Mouse (Mus musculus) ovary, postnatal 10 days (tissue): ENCODE results near the gene Ppp4c.
A peak's percentile ranks its signal among the peaks of the same experiment; 100 is the strongest.

Experiments
- DNase-seq: peaks from one replicate; pipeline ENCODE4 v3.0.0; 2022; ENCODE audit warnings: low spot score

Ppp4c gene

GRCm38 (mm10) chr7:126791851-126792720, at the start of gene Ppp4c:
Ppp4c (minus strand) TSS chr7:126792496.
- DNase-seq, result peak; percentile 83

DNA sequence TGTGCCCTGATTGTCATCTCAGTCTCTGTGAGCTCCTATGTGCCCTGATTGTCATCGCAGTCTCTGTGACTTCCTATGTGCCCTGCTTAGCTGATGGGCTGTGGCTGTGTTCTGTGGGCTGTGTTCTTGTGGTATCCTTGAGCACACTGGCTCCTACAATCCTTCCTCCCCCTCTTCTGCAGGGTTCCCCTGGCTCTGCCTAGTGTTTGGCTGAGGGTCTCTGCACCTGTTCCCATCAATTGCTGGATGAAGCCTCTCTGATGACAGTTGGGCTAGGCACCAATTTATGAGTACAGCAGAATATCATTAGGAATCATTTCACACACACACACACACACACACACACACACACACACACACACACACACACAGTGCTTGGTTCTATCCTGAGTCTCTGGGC, 41.0 kb upstream of the Ppp4c start:
- DNase-seq, result no peak

- DNase-seq, result no peak
These were observed 39.8 kb upstream of the Ppp4c start for GRCm38 (mm10) chr7:126832036-126832598.

GRCm38 (mm10) chr7:126831539-126831938, 39.2 kb upstream of the Ppp4c start, which contains the start of gene 4930451I11Rik:
4930451I11Rik (minus strand) TSS chr7:126831639.
- DNase-seq, result no peak

DNA sequence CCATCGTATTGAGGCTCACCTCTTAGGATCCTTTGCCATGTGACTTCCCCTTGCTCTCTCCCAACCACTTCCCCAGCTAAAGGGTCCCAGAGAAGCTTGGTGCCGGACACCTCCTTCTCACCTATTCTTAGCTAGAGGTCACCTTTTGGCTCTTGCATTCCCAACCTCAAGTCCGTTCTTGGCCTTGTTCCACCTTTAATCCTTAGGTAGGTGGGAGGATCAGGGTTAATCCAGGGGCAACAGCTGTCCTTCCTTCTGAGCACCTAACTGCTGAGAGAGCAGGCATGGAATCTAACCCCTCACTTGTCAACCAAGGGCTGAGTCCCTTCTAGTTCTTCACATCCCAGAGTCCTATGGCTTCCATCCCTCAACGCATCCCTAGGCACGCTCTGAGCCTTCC, 33.7 kb upstream of the Ppp4c start:
- no peak for DNase-seq

GRCm38 (mm10) chr7:126825403-126825802, 33.1 kb upstream of the Ppp4c start:
- DNase-seq, result no peak

- DNase-seq, result no peak
These were observed 31.6 kb upstream of the Ppp4c start for GRCm38 (mm10) chr7:126823940-126824339.

GRCm38 (mm10) chr7:126823202-126823711, 31.0 kb upstream of the Ppp4c start:
- no peak for DNase-seq

DNA sequence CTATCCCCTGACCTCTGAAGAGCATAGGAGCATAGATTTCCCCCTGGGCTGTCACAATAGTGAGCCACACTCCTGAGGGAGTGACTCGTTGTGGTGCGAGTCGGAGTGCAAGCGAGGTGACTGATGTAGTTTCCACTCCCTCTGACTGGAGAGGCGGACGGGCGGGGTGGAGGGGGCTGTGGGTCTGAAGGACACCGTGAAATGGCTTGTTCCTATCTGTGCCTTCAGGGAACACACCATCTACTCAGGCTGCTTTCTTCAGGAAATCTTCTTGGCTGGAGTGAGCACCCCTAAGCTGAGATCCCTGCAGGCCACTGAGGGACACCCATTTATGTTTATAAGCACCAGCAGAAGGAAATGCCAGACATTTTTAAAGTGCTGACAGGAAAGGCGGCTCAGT, 30.4 kb upstream of the Ppp4c start:
- no peak for DNase-seq

DNA sequence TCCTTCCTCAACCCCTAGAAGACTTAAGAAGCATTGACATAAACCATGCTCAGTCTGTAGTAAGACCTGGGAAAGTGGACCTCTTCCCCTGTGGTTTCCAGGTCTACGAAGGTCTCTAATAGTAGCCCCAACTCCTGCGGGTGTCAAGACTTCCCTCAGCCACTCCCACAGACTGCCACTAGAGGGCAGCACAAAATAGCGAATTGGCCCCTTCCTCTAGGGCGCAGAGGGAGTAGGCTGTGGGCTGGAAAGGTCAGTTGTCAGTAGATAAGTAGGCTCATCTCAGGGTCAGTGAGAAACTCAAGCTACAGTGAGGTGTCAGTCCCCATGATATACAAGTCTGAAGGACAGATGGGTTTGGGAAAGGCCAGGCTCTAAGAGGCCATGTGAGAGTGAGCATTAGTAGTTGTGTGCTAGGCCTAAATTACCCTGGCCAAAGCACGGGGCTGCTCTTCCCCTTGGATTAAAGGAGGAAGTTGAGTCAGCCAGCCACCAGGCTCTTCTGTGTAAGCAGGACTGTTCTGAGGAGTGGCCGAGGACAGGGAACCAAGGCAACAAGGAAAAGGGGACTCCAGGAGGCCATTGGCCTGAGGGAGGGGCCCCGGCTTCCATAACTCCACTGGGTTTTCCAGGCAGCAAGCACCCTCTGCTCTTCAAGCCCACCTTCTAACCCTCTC, 29.7 kb upstream of the Ppp4c start:
- peak; percentile 70 for DNase-seq

- DNase-seq, result no peak
These were observed 26.5 kb upstream of the Ppp4c start for GRCm38 (mm10) chr7:126818818-126819217.

- no peak for DNase-seq
These were observed 25.3 kb upstream of the Ppp4c start for GRCm38 (mm10) chr7:126817595-126817994.

DNA sequence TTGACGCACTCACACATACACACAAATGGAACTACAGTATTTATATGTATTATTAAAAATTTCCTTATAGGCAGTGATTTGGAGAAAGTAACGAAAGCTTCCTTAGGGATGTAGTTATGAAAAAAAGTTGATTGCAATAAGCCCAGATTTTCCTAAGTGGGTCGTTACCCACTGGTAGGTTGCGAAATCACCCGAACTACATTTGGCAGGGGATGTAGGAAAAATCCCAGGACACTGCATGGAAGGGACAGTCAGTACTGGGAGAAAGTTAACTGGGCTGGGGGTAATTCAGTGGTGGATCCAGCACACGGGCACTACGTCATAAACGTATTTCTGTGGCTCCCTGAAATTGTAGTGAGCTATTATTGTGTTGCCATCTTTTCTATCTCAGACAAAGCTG, 24.2 kb upstream of the Ppp4c start:
- DNase-seq, result no peak

DNA sequence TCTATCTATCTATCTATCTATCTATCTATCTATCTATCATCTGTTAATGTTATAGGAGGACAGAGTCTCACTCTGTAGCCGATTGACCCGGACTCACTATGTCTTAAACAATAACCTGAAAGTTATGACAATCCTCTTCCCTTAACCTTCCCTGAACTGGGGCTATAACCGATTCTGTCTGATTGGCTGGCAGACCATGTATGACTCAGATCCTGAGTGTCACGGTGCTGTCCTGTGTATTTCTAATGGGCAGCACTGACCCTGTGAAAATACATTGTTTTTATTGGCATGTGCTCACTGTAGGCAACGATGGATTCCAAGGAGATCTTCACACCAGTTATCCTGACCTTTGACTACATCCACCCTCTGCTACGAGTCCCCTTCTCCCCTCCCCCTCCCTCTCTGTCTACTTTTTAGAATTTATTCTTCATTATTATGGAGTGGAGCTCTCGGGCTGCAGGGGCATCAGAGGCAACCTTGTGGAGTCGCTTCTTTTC, 23.5 kb upstream of the Ppp4c start:
- no peak for DNase-seq

DNA sequence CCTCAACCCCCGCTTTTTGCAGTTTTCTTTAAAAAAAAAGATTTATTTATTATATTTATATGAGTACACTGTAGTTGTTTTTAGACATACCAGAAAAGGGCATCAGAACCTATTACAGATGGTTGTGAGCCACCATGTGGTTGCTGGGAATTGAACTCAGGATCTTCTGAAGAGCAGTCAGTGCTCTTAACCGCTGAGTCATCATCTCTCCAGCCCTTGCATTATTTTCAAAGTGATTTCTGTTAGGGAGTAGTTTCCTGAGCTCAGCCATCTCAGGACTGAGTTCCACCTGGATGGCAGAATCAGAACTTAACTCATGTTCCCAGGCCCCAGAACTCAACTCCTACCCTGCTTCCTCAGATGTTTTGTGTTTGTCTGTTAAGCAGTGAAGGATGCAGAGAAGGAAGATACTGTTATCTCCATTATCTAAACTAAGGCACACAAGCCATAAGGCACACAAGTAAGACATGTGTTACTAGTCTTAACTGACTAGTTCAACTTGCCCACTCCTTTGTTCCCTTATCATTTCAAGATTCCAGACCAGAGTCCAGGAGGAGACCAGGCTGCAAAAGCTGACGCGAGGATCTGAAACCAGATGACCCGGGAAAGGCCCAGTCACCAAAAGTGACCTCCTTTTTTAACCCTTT, 17.6 kb upstream of the Ppp4c start:
- no peak for DNase-seq

DNA sequence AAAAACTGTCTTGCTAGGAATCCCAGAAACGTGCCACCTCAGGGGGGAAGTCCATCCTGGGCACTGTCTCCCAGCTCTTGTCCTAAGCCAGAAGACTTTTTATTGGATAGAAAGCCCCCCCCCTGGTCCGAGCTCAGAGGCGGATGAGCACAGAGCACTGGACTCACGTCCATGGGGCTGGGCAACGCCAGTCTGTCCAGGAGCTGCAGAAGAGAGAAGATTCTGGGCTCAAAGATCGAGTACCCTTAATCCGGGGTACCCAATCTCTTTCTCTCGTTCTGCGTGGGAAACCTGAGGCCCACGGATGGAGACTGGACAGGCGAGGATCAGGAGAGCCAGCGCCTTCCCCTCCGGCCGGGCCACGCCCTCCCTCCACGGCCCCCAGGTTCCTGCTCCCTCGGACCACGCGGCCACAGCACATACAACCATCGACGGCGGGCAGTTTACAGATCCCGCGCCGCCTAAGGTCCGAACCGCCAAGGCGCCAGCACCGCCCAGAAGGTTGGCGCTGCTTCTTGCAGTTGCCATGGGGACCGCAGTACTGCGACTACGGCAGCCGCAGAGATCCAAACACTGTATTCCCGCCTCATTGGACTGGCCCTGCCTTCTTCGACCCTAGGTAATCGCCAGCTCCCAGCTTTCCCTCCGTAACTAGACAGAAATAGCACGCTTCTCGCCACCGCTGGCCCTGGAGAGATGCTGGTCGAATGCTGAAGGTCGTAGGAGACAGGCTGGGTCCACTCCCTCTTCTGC, 16.6 kb upstream of the Ppp4c start:
- peak; percentile 73 for DNase-seq

- DNase-seq, result no peak
These were observed 15.1 kb upstream of the Ppp4c start for GRCm38 (mm10) chr7:126807405-126807804.

GRCm38 (mm10) chr7:126806956-126807355, 14.7 kb upstream of the Ppp4c start:
- DNase-seq, result no peak

GRCm38 (mm10) chr7:126803751-126804150, 11.5 kb upstream of the Ppp4c start:
- DNase-seq, result no peak

- DNase-seq, result no peak
These were observed 10.9 kb upstream of the Ppp4c start for GRCm38 (mm10) chr7:126803181-126803580.

DNA sequence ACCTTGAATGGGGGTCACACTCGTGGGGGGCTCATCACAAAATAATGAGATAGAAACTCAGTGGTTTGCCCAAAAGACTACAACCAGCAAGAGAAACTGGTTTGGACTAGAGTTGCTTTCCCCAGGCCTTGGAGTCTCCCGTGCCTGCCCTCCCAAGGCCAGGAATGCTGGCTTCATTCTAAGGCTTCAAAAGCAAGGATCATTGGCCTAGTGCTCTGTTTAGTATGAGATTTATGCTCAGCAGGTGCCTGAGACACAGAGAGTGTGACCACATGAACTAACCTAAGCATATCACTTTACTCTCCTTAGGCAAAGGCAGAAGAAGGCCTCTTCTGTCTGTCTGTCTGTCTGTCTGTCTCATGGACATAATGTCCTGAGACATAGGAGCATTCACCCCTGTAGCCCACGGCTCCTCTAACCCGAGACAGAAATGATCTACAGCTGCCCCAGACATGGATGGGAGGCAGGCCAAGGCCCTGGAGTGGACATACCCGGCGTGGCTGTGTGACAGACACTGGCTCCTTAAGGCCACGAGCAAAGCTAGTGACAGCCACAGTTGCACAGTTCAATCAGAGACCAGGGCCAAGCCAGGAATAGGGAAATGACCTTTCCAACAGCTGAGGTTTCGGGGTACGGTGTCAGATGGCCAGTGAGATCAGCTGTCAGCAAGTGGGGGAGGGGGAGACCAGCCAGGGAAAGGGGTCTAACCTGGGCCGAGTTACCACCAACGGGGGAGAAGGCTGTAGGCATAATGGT, 10.0 kb upstream of the Ppp4c start:
- no peak for DNase-seq
